Mouse (Mus musculus) retina, postnatal 1 day (tissue): ENCODE measurements at regions not wholly inside any gene's neighbourhood (a gene's known extent, or its start where the extent isn't known, plus 50 kb on each side); places are given as distances from the start of the nearest gene placed in this dataset.
A peak's percentile ranks its signal among the peaks of the same experiment; 100 is the strongest.

Experiments used
- DNase-seq: peaks from one replicate; pipeline ENCODE4 v3.0.0-alpha.2; 2012

GRCm38 (mm10) chr19:60684417-60684816 lies 71.4 kb upstream of the Nanos1 start:
- DNase-seq, result no peak

- DNase-seq, result no peak
These were observed 73.5 kb upstream of the Nanos1 start for GRCm38 (mm10) chr19:60682283-60682682.

GRCm38 (mm10) chr19:60681481-60681880 lies 74.3 kb upstream of the Nanos1 start:
- no peak for DNase-seq

- no peak for DNase-seq
These were observed 77.6 kb upstream of the Nanos1 start for GRCm38 (mm10) chr19:60678236-60678635.

GRCm38 (mm10) chr19:60674953-60675472 lies 80.8 kb upstream of the Nanos1 start:
- no peak for DNase-seq

GRCm38 (mm10) chr19:60670781-60671180 lies 85.0 kb upstream of the Nanos1 start:
- peak; percentile 73 for DNase-seq

GRCm38 (mm10) chr19:60665842-60666241 lies 85.0 kb upstream of the Cacul1 start:
- no peak for DNase-seq

GRCm38 (mm10) chr19:60651102-60651695 lies 70.4 kb upstream of the Cacul1 start:
- no peak for DNase-seq

- no peak for DNase-seq
These were observed 59.2 kb upstream of the Cacul1 start for GRCm38 (mm10) chr19:60640065-60640464.
